Mouse (Mus musculus) heart, postnatal 0 days (tissue): ENCODE results near the gene Rnf169. TPM values are rescaled to one million over a fixed set of nuclear protein-coding genes. Genes with fewer than 3 reads are reported as not detected.

Experiments used
- ATAC-seq: fragments of 200-750 bp; cut with Nextera tagmentation; 2 replicates; pipeline ENCODE4 v1.8.0; 2017; ENCODE audit warnings: low read depth, moderate number of reproducible peaks, moderate library complexity; ENCODE audit not compliant: insufficient read depth
- DNase-seq: peaks from one replicate; pipeline ENCODE4 v3.0.0-alpha.2; 2016; ENCODE audit warnings: low spot score
- H3K27ac ChIP-seq: fragments of 300-500 bp; sonication (generic); 2 replicates; pipeline ENCODE4 v1.5.1; 2014; ENCODE audit warnings: low read depth, mild to moderate bottlenecking
- H3K27me3 ChIP-seq: fragments of 300-500 bp; sonication (generic); 2 replicates; pipeline ENCODE4 v1.6.1; 2014; ENCODE audit warnings: low read length, mixed read lengths; ENCODE audit not compliant: control insufficient read depth, insufficient read depth
- H3K36me3 ChIP-seq: fragments of 300-500 bp; sonication (generic); replicated peaks from 2 replicates; pipeline ENCODE4 v1.6.1; 2014; ENCODE audit warnings: low read length, mixed read lengths; ENCODE audit not compliant: control insufficient read depth, insufficient read depth
- H3K4me1 ChIP-seq: fragments of 300-500 bp; sonication (generic); 2 replicates; pipeline ENCODE4 v1.6.1; 2014; ENCODE audit warnings: antibody characterized with exemption; ENCODE audit not compliant: control insufficient read depth, insufficient read depth
- H3K4me2 ChIP-seq: fragments of 300-500 bp; sonication (generic); 2 replicates; pipeline ENCODE4 v1.6.1; 2014; ENCODE audit warnings: low read depth, mild to moderate bottlenecking, low read length, moderate library complexity
- H3K4me3 ChIP-seq: fragments of 300-500 bp; sonication (generic); 2 replicates; pipeline ENCODE4 v1.5.1; 2014; ENCODE audit warnings: low read depth, low read length
- H3K9ac ChIP-seq: fragments of 300-500 bp; sonication (generic); replicated peaks from 2 replicates; pipeline ENCODE4 v1.6.1; 2014; ENCODE audit warnings: low read depth, low read length, mixed read lengths
- H3K9me3 ChIP-seq: fragments of 300-500 bp; sonication (generic); replicated peaks from 2 replicates; pipeline ENCODE4 v1.6.1; 2016; ENCODE audit warnings: low read length; ENCODE audit not compliant: control insufficient read depth
- CTCF ChIP-seq: IDR thresholded peaks from 2 replicates; pipeline ENCODE4 v1.5.1; 2016; ENCODE audit warnings: antibody characterized with exemption, control low read depth, low read depth
- EP300 ChIP-seq: IDR thresholded peaks from 2 replicates; pipeline ENCODE4 v1.6.1; 2016; ENCODE audit warnings: antibody characterized with exemption, low read depth
- WGBS: fragments of 180-500 bp; shearing (Covaris S2); extraction: QIAGEN DNeasy Blood & Tissue Kit; methylation state at CpG from one replicate; pipeline ENCODE4 v1.1.7; 2014; 5-methylcytosine and 5-hydroxymethylcytosine counted together
- polyA plus RNA-seq: library from polyadenylated mRNA; unstranded; fragments of >200 nt; fragmentation: Nextera tagmentation; extraction: Ambion mirVana; gene quantifications from 2 replicates; pipeline ENCODE4 v1.2.1, GENCODE M21; 2015
- total RNA-seq: library from RNA; depleted of rRNA; stranded (reverse); fragments of >200 nt; gene quantifications from 2 replicates; pipeline ENCODE4 v1.2.3, GENCODE M21; 2014; ENCODE audit warnings: low replicate concordance

Rnf169 gene
- total and polyA plus RNA-seq, 2 experiments from 2014 or later: 2.3 to 11.5 TPM

DNA sequence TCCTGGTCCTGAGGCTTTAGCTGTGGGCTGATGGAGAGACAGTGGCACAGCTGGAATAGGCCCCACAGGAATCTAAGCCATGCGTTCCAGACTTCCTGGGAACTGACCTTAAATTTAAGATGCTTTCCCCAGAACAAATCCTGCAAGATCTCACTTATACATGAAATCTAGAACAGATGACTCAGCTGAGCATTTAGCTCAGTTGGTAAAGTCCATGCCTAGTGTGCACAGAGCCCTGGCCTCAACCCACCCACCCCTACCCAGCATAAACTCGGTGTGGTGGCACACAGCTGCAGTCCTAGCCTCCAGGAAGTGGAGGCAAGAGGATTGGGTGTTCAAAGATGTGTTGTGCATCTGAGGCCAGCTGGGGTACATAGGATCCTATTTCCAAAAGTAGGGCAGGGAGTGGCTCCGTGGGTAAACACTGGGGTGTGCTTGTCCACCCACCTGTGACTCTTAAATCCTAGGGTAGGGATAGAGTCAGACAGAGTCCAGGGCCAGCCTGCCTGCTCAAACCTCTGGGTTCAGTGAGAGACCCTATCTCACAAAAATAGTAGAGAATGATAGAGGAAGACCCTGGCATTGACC, 90.0 kb downstream of the Rnf169 start:
- Histone ChIP-seq H3K27me3 (no peaks in the 10 kb centered on the region), H3K9ac (no peak overlapping the region), H3K9me3 (no peaks in the 10 kb centered on the region), H3K4me2 (no peak overlapping the region), H3K4me3 (no peak overlapping the region), H3K36me3 (no peaks in the 10 kb centered on the region), H3K27ac (peak overlapping the region; percentile 48; the same call in 1 of the 2 replicates), H3K4me1 (no peaks in the 10 kb centered on the region)
- no peak for DNase-seq
- ATAC-seq: no peak
- WGBS: 86% methylated on average over 3 of the region's 3 CpGs
- TF ChIP-seq CTCF (no peak), EP300 (no peak)

DNA sequence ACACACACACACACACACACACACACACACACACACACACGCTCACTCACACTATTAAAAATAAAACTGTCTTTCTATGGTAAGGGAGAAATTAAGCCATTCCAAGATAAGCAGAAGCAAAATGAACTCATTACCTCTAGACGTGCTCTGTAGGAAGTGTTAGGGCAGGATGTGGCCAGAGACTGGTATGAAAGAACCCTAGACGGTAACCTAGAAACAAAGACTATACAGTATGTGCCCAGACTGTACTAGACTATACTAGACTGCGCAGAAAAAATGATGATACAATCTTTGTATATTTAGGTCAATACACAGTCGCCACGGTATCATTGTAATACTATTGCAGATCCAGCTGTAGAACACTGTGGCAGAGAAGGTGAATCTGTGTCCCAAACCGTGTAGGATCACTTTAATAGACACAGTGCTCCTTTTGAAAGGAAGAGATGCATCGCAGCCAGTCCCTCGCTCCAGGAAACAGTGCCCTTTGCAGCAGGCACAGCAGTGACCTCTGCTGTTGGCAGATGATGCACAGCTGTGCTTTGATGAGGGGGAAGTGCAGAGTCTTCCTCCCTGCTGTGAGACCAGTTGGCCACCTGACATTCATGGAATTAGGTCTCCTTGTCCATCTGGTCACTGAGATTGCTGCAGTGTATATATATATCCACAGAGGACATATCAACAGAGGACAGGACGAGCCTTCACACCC, 90.9 kb downstream of the Rnf169 start:
- Histone ChIP-seq H3K9ac (no peak overlapping the region), H3K27ac (no peak overlapping the region), H3K4me2 (no peak overlapping the region), H3K36me3 (no peaks in the 10 kb centered on the region), H3K4me3 (no peak overlapping the region), H3K27me3 (no peaks in the 10 kb centered on the region), H3K4me1 (no peaks in the 10 kb centered on the region), H3K9me3 (no peaks in the 10 kb centered on the region)
- DNase-seq (no peak), ATAC-seq (no peak)
- 35% methylated on average over 10 of the region's 10 CpGs for WGBS
- TF ChIP-seq EP300 (no peak), CTCF (peak; percentile 35)

DNA sequence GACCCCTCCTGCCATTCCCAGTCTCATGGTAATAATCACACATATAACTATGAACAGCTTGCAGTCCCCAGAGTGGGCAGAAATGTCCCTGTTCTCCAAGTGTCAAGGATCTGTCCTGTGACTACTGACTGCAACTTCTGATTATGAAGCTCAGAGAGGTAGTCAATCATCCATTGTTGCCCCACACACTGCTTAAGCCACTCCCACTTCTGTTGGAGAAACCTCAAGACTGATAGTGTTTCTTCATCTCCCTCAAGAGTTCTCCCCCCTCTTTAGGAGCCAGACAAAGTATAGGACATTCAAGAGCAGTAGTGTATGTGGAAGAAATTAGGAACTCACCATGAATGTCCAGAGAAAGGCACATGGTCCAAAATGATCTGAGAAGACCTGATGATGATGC, 92.5 kb downstream of the Rnf169 start:
- Histone ChIP-seq H3K36me3 (no peaks in the 10 kb centered on the region), H3K9me3 (no peaks in the 10 kb centered on the region), H3K4me1 (no peaks in the 10 kb centered on the region), H3K27me3 (no peaks in the 10 kb centered on the region), H3K4me3 (no peak overlapping the region), H3K27ac (no peak overlapping the region), H3K9ac (no peak overlapping the region), H3K4me2 (no peak overlapping the region; the same call in 1 of the 2 replicates)
- DNase-seq (no peak), ATAC-seq (no peak)
- no peak for TF ChIP-seq CTCF

DNA sequence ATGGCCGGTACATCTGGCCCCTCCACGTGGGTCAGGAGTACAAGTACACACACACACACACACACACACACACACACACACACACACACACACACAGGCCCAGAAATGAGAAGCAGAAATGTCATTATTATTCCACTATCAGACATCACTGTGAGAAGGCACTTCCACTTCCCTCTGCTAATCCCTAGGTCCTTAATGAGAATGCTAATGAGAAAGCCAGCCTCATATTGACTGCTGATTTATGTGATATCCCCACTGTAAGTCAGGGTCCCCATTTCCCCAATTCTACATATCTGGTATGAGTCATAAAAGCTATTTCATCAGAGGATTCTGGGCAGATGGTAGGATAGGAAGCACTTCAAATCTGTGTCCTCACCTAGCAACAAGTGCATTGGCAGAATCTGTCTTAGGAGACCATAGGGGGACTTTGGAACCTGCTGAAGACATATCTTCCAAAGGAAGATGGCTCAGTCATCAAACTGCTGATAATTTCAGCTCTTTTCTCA, 93.0 kb downstream of the Rnf169 start:
- Histone ChIP-seq H3K36me3 (no peaks in the 10 kb centered on the region), H3K9me3 (no peaks in the 10 kb centered on the region), H3K27ac (no peak overlapping the region), H3K27me3 (no peaks in the 10 kb centered on the region), H3K9ac (no peak overlapping the region), H3K4me3 (no peak overlapping the region), H3K4me2 (no peak overlapping the region; the same call in 1 of the 2 replicates), H3K4me1 (no peaks in the 10 kb centered on the region)
- TF ChIP-seq EP300 (no peak), CTCF (no peak)
- 77% methylated on average over 2 of the region's 2 CpGs for WGBS
- no peak for DNase-seq
- ATAC-seq: no peak

DNA sequence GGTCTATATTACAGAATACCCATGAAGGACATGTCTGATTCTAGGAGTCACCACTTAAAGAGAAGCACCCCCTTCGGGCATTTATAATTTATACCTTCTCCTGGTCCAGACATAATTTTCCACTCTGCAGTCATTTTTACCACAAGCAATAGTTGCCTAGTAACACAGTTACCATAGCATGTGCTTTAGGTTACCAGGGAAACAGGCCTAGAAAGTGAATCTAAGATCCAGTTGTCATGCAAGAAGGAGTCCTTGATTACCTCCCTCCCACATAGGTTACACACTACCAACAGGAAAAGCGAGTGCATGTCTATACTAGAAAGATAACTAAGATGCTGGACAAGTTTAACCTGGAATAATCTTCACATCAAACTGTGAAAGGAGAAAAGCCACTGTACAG, 102.0 kb downstream of the Rnf169 start:
- Histone ChIP-seq H3K27me3 (no peaks in the 10 kb centered on the region; the same call in 1 of the 2 replicates), H3K4me3 (no peak overlapping the region), H3K4me1 (0 out of 2 replicates have a peak, but pooled peaks cover 8% of the 10 kb centered on the region), H3K4me2 (no peak overlapping the region), H3K9me3 (no peaks in the 10 kb centered on the region), H3K27ac (no peak overlapping the region), H3K9ac (no peak overlapping the region), H3K36me3 (no peaks in the 10 kb centered on the region)
- 65% methylated on average over 2 of the region's 2 CpGs for WGBS
- ATAC-seq (no peak), DNase-seq (no peak)
- TF ChIP-seq CTCF (no peak), EP300 (no peak)

DNA sequence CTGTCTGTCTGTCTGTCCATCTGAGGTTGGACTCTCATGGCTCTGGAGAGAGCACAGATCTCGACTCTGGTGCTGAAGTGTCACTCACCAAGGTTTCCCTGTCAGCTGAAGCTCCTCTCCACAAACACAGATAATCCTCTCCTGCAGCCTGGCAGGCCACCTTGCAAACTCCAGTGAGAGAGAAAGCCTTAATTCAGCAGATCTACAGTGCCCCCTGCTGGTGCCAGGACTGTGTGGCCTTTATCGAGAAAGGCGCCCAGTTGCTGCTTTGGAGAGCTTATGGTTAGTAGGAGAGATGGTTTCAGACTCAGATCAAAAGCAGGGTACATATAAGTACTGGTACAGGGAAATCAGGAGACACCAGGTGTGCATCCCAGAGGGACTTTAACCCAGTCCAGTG, 103.9 kb downstream of the Rnf169 start:
- no peaks in the 10 kb centered on the region; the same call in 1 of the 2 replicates for H3K27me3 ChIP-seq
- no peaks in the 10 kb centered on the region for H3K36me3 ChIP-seq
- 0 out of 2 replicates have a peak, but pooled peaks cover 8% of the 10 kb centered on the region for H3K4me1 ChIP-seq
- ATAC-seq (peak; percentile 72), DNase-seq (peak; percentile 80)
- H3K27ac ChIP-seq: no peak overlapping the region
- TF ChIP-seq EP300 (no peak), CTCF (peak; percentile 97)
- no peaks in the 10 kb centered on the region for H3K9me3 ChIP-seq
- H3K4me2 ChIP-seq: no peak overlapping the region
- H3K9ac ChIP-seq: no peak overlapping the region
- WGBS: 0% methylated on average over 3 of the region's 3 CpGs
- H3K4me3 ChIP-seq: no peak overlapping the region
